Mouse (Mus musculus) thymus, postnatal 4 days (tissue): ENCODE measurements around the gene Pate2.
"Not testable (repeated sequence)": the region's sequence is repeated elsewhere in the genome, so short reads cannot be mapped to it uniquely, and the experiment has no call there.

Source experiments
- DNase-seq: peaks from one replicate; pipeline ENCODE4 v3.0.0; 2021

Pate2 gene

GRCm38 (mm10) chr9:35558257-35559008, 11.7 kb upstream of the Pate2 start, which contains the start of the genes Ddx25 and Pus3:
Gene Ddx25, minus strand, starts transcription at chr9:35558528.
Gene Pus3, plus strand, starts transcription at chr9:35558595.
- DNase-seq, result peak; percentile 66

- peak; percentile 85 for DNase-seq
These were observed 10.8 kb upstream of the Pate2 start for GRCm38 (mm10) chr9:35559009-35559890.

GRCm38 (mm10) chr9:35561076-35561475, 9.0 kb upstream of the Pate2 start:
- DNase-seq, result no peak

DNA sequence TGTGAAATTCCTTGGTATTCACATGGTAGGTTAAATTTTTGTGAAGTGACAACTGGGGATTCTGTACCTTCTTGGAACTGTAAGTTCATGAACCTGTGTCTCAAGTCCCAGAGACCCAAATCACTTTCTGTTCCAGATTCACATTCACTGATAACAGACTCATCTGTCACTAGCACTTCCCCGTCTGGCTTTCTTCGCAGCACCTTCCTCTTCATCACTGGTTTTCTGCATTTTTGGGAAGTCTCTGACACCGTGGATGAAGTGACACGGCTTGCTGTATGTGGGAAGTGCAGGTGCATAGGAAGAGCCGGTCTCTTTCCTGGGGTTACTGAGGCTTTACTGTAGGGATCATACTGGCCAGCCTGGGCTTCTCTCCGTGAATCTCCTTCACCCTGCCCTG, 8.5 kb upstream of the Pate2 start:
- DNase-seq, result no peak

- no peak for DNase-seq
These were observed 5.4 kb upstream of the Pate2 start for GRCm38 (mm10) chr9:35564536-35565240.

DNA sequence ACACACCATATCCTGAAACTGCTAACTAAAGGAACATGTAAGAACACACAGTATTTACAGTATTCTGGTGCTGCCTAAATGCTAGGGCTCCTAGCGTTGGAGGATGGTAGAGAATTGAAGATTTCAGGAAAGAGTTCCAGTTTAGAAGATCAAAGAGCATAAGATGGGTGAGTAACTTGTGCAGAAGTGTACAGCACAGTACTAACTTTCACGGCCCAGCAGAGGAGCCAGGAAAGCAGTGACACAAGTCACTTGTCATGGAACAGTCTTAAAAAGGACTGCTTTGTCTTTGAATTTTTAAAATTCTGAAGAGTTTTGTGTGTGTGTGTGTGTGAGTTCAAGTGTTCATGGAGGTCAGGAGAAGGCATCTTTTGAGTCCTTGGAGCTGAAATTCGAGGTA, 2.1 kb upstream of the Pate2 start:
- no peak for DNase-seq

DNA sequence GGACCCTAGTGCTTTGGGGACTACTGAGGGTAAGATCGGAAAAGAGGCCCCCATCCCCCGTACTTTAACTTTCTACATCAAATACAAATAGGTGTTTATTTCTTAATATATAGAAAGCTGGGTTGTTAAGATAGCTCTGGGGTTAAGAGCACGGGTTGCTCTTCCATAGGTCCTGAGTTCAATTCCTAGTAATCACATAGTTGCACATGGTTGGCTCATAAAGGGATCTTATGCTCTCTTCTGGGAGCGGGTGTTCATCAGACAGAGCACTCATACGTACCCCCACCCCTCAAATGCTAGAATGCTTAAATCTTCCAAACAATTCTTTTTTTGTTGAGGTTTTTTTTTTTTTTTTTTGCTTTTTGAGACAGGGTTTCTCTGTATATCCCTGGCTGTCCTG, 579 bp downstream of the Pate2 start:
- DNase-seq, result no peak

DNA sequence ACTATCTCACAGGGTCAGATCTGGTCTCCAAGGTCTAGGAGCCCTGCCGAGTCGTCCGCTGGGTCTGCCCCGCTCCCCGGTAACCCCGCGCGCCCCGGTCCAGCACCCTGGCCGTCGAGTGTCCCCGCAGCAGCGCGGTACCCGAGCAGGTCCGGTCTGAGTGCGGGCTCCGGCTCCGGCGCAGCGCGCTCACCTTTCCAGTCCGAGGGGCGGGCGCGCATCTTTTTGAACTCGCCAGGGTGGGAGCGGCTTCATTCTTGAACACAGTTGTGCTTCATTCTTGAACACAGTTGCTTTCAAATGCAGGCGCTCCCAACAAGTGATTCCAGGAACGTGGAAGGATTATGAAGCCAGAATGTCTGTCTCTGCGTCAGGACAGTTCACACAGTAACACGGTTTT, 4.3 kb downstream of the Pate2 start:
- DNase-seq, result peak; percentile 19

DNA sequence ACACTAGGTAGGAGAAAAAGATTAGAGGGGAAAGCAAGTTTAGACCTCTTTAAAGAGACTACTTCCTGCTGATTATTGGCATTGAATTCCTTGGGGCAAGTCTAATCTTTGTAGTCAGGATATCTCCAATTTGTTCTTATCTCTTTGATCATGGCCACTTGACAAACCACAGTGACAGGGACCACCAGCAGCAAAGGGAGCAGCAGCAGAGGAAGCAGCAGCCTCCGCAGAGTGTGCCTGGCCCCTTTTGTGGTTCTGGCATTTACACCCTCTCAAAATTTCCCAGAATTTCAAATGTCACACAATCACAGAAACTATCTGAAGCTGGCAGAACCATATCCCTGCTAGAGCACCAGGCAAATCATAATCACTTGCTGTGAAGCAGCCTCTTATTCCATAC, 17.6 kb downstream of the Pate2 start:
- DNase-seq, result no peak

- peak; percentile 20 for DNase-seq
These were observed 22.8 kb downstream of the Pate2 start for GRCm38 (mm10) chr9:35592903-35593302.

GRCm38 (mm10) chr9:35607647-35608405, 37.7 kb downstream of the Pate2 start:
- no peak for DNase-seq

DNA sequence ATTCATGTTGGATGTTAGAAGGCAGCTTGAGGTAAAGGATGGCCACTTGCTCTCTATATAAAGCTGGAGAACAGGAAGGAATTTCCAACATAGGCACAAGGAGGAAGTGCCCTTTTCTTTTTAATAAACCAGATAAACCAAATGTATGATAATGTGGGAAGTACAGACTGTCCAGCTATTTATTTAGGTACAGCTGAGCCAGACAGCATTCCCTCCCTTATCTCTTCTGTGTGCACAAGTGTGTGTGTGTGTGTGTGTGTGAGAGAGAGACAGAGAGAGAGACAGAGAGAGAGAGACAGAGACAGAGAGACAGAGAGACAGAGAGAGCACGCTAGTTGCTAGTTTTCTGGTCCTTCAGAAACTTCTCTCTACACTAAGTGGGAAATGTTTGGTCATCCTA, 41.8 kb downstream of the Pate2 start, which contains the start of gene Pate4:
Gene Pate4, minus strand, starts transcription at position 101 of the 400 bp plus-strand sequence.
- no peak for DNase-seq

DNA sequence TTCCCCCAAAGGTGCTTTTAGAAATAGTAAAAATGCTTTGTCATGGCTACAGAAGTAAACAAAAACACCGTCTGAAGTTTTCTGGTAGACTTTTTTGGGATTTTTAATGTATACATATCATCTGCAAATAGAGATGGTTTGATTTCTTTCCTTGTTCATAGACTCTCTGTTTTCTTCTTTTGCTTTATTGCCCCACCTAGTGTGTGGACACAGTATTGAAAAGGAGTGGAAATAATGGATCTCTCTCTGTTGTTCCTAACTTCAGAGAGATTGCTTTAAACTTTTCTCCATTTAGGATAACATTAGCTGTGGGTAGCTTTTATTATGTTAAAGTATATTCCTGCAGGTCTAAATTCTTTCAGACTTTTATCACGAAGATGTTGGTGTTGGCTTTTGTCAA, 43.9 kb downstream of the Pate2 start:
- DNase-seq, result no peak

DNA sequence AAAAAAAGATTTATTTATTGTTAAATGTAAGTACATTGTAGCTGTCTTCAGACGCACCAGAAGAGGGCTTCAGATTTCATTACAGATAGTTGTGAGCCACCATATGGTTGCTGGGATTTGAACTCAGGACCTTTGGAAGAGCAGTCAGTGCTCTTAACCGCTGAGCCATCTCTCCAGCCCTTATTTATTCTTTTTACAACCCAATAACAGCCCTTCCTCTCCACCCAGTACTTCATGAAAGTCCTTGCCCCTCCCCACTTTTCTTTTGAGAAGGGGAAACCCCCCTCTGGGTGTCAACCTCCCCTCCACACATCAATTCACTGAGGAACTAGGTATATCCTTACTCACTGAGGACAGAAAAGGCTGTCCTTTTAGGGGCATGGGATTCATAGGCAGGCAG, 46.7 kb downstream of the Pate2 start:
- not testable (repeated sequence) for DNase-seq

GRCm38 (mm10) chr9:35632981-35633380, 62.9 kb downstream of the Pate2 start:
- DNase-seq, result no peak

DNA sequence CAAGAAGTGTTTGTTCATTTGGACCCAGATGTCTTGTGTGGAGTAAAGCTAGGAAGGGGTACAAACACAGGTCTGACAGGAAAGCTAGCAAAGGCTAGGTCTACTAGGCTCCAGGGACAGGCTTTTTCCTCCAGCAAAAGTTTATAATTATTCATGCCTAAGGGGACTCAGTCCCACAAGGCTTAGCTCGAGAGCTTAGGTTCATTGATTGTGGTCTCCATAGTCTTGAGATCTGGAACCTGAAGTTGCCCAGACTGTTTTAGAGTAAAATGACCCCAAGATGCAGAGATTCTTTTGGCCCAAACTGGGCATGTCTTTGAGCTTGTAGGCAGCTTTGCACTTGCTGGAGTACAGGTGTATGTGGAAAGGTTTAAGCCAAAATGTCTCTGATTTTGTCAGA, 78.0 kb downstream of the Pate2 start, which contains the start of gene Pate3:
Gene Pate3, minus strand, starts transcription at position 101 of the 400 bp plus-strand sequence.
- DNase-seq, result no peak

- no peak for DNase-seq
These were observed 103.5 kb downstream of the Pate2 start for GRCm38 (mm10) chr9:35673557-35673956.

DNA sequence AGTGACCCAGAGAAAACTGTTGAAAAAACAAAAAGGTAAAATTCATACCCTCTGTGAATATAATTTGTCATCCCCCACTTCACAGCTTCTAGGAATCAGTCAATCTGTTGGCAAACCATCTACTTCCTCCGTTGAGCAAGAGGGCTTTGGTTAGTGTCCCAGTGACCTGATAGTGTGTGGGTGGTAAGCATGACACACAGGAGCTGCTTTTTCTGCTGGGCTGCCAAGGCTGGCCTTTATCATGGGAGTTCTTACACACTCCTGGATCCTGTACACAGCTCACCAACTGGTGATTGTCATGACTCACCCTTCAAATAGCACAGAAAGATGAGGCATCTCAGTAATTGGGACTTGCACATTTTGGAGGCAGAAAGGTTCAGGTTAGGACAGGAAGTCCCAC, 116.9 kb downstream of the Pate2 start, which contains the start of gene Pate1:
Gene Pate1, minus strand, starts transcription at position 378 of the 400 bp plus-strand sequence.
- no peak for DNase-seq

GRCm38 (mm10) chr9:35691924-35692323, 121.8 kb downstream of the Pate2 start:
- DNase-seq, result no peak

DNA sequence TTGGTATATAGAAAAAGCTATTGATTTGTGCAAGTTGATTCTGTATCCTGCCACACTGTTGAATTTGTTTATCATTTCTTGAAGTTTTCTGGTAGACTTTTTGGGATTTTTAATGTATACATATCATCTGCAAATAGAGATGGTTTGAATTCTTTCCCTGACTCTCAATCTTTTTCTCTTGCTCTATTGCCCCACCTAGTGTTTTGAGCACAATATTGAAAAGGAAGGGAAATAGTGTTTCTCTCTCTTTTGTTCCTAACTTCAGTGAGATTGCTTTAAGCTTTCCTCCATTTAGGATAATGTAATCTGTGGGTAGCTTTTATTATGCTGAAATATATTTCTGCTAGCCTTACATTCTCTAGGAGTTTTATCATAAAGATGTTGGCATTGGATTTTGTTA, 137.2 kb downstream of the Pate2 start:
- DNase-seq, result no peak
